Mouse (Mus musculus): ENCODE measurements at regions not wholly inside any gene's neighbourhood (a gene's known extent, or its start where the extent isn't known, plus 50 kb on each side); places are given as distances from the start of the nearest gene placed in this dataset.

GRCm38 (mm10) chr16:13049321-13049720 lies 60.2 kb upstream of the Ercc4 start:
- H3K4me3 ChIP-seq (replicated peaks; ENCODE audit: low read length), result no peak overlapping the region
- H3K36me3 ChIP-seq (ENCODE audit: insufficient read depth, low read length), result no peaks in the 10 kb centered on the region
- no peaks in the 10 kb centered on the region for H3K27me3 ChIP-seq (ENCODE audit: insufficient read depth, low read length)
- no peak for TF ChIP-seq POU5F1 (IDR thresholded peaks at IDR 0.05; ENCODE audit: borderline replicate concordance, low read length)
- peak; percentile 38; the same call in 1 of the 2 replicates for TF ChIP-seq CTCF (conservative IDR thresholded peaks at IDR 0.05; ENCODE audit: low read length)
- H3K4me1 ChIP-seq (replicated peaks; ENCODE audit: low read depth, low read length), result peaks cover 8% of the 10 kb centered on the region
- no peaks in the 10 kb centered on the region for H3K9me3 ChIP-seq (ENCODE audit: low read length)

- Histone ChIP-seq H3K36me3 (ENCODE audit: insufficient read depth, low read length) (no peaks in the 10 kb centered on the region), H3K4me1 (replicated peaks; ENCODE audit: low read depth, low read length) (peaks cover 8% of the 10 kb centered on the region), H3K27me3 (ENCODE audit: insufficient read depth, low read length) (no peaks in the 10 kb centered on the region), H3K9me3 (ENCODE audit: low read length) (no peaks in the 10 kb centered on the region), H3K4me3 (replicated peaks; ENCODE audit: low read length) (no peak overlapping the region)
- TF ChIP-seq POU5F1 (IDR thresholded peaks at IDR 0.05; ENCODE audit: borderline replicate concordance, low read length) (no peak), NANOG (IDR thresholded peaks at IDR 0.05; ENCODE audit: borderline replicate concordance, low read length) (no peak), CTCF (conservative IDR thresholded peaks at IDR 0.05; ENCODE audit: low read length) (no peak)
Measured at GRCm38 (mm10) chr16:13050225-13050892, 59.1 kb upstream of the Ercc4 start.

DNA sequence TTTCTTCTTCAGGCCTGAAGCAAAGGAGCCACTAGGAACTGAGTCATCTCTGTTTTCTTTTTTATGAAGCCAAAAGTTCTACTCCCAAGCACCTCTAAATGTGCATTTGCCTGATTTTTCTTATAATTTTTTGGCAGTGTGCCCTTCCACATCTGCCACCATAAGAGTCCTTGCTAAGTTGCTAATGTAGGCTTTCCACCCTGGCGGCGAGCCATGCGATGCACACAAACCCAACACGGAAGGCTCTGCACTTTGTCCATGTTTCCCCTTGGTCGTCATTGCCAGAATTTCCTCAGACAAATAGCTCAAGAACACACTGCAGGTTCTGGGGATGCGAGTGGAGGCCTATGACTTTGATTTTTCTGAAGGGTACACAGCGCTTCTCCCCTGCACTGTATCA lies 54.5 kb upstream of the Ercc4 start:
- Histone ChIP-seq H3K27me3 (ENCODE audit: insufficient read depth, low read length) (no peaks in the 10 kb centered on the region), H3K4me1 (replicated peaks; ENCODE audit: low read depth, low read length) (peaks cover 8% of the 10 kb centered on the region), H3K36me3 (ENCODE audit: insufficient read depth, low read length) (no peaks in the 10 kb centered on the region), H3K4me3 (replicated peaks; ENCODE audit: low read length) (no peak overlapping the region), H3K9me3 (ENCODE audit: low read length) (peaks cover 8% of the 10 kb centered on the region)
- TF ChIP-seq NANOG (IDR thresholded peaks at IDR 0.05; ENCODE audit: borderline replicate concordance, low read length) (no peak), POU5F1 (IDR thresholded peaks at IDR 0.05; ENCODE audit: borderline replicate concordance, low read length) (no peak), CTCF (conservative IDR thresholded peaks at IDR 0.05; ENCODE audit: low read length) (no peak)

Data from E14TG2a.4 (cell line).